Mouse (Mus musculus) c-Kit-positive CD71-negative TER-119-negative erythroid progenitor cells, embryonic 14.5 days (primary cell): ENCODE data around the gene Lrtm2.

ENCODE experiments used
- DNase-seq: peaks from one replicate; pipeline ENCODE4 v3.0.0-alpha.2; 2013; ENCODE audit warnings: low read depth

Gene Lrtm2

GRCm38 (mm10) chr6:119280761-119281160 lies 49.8 kb downstream of the Lrtm2 start:
- no peak for DNase-seq

- no peak for DNase-seq
These were observed 53.9 kb downstream of the Lrtm2 start for GRCm38 (mm10) chr6:119276713-119277112.
